Mouse (Mus musculus) heart, embryonic 15.5 days (tissue): ENCODE results near the gene Dnah9. TPM values are rescaled to one million over a fixed set of nuclear protein-coding genes. Genes with fewer than 3 reads are reported as not detected.

Experiments used
- ATAC-seq: fragments of 200-750 bp; cut with Nextera tagmentation; replicated peaks from 2 replicates; pipeline ENCODE4 v1.8.0; 2017; ENCODE audit warnings: low read depth, moderate TSS enrichment; ENCODE audit not compliant: insufficient number of reproducible peaks, insufficient read depth, low FRiP score
- H3K27ac ChIP-seq: fragments of 300-500 bp; sonication (generic); 2 replicates; pipeline ENCODE4 v1.5.1; 2015; ENCODE audit warnings: mild to moderate bottlenecking, inconsistent platforms
- H3K27me3 ChIP-seq: fragments of 300-500 bp; sonication (generic); 2 replicates; pipeline ENCODE4 v1.6.1; 2015; ENCODE audit warnings: inconsistent platforms
- H3K36me3 ChIP-seq: fragments of 300-500 bp; sonication (generic); 2 replicates; pipeline ENCODE4 v1.6.1; 2015; ENCODE audit warnings: mild to moderate bottlenecking, inconsistent platforms
- H3K4me1 ChIP-seq: fragments of 300-500 bp; sonication (generic); replicated peaks from 2 replicates; pipeline ENCODE4 v1.6.1; 2015; ENCODE audit warnings: inconsistent platforms
- H3K4me2 ChIP-seq: fragments of 300-500 bp; sonication (generic); 2 replicates; pipeline ENCODE4 v1.6.1; 2015; ENCODE audit warnings: inconsistent platforms, mild to moderate bottlenecking, moderate library complexity
- H3K4me3 ChIP-seq: fragments of 300-500 bp; sonication (generic); 2 replicates; pipeline ENCODE4 v1.5.1; 2015; ENCODE audit warnings: mild to moderate bottlenecking, inconsistent platforms
- H3K9ac ChIP-seq: fragments of 300-500 bp; sonication (generic); 2 replicates; pipeline ENCODE4 v1.6.1; 2015; ENCODE audit warnings: mild to moderate bottlenecking, inconsistent platforms
- H3K9me3 ChIP-seq: fragments of 300-500 bp; sonication (generic); replicated peaks from 2 replicates; pipeline ENCODE4 v1.6.1; 2016; ENCODE audit warnings: inconsistent platforms
- WGBS: fragments of 180-500 bp; shearing (Covaris S2); methylation state at CpG from one replicate; pipeline ENCODE4 v1.1.7; 2015; ENCODE audit warnings: mixed read lengths; 5-methylcytosine and 5-hydroxymethylcytosine counted together
- polyA plus RNA-seq: library from polyadenylated mRNA; unstranded; fragments of >200 nt; fragmentation: Nextera tagmentation; extraction: Ambion mirVana; gene quantifications from 2 replicates; pipeline ENCODE4 v1.2.1, GENCODE M21; 2015

Dnah9 gene
- polyA plus RNA-seq, 1 experiment from 2014 or later = 0.14 TPM

DNA sequence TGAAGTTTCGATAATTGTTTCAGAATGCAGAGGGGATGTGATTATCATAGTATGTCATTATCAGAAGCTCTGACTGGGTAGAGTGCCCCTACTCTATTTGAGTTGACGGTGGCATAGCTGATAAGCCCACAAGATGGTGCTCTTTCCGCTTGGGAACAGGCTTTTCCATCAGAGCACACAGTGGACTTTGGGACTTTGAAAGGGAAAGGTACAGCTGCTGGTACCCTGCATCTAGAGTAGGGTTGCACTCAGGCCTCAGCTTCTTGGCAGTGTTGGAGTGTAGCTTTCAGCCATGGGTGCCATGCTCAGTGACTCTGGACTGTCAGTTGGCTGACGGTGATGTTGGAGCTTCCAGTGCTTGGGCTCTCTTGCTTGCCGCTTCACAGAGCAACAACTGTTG, 348.1 kb downstream of the Dnah9 start:
- Histone ChIP-seq H3K4me1 (peaks cover 6% of the 10 kb centered on the region; the same call in 1 of the 2 replicates), H3K36me3 (peaks cover 43% of the 10 kb centered on the region), H3K27me3 (no peaks in the 10 kb centered on the region), H3K4me3 (no peak overlapping the region), H3K9ac (no peak overlapping the region), H3K27ac (no peak overlapping the region), H3K4me2 (no peak overlapping the region), H3K9me3 (no peaks in the 10 kb centered on the region)
- no peak for ATAC-seq
- WGBS = 65% methylated on average over 5 of the region's 5 CpGs

DNA sequence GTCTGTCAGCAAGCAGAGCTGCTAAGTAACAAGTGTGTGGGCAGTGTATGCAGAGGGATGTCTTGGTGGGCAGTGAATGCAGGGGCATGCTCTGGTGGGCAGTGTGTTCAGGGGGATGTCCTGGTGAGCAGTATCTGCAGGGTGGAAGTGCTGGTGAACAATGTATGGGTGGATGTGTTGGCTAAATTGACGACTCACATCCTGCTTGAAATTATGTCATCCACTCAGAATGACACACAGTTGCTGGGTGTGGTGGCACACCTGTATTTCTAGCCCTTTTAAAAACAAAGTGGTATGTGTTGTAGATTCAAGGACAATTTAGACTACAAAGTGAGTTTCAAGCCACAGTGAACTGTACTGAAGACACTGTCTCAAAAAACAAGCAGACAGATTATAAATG, 350.2 kb downstream of the Dnah9 start:
- WGBS = 68% methylated on average over 1 of the region's 1 CpGs
- H3K9ac ChIP-seq = no peak overlapping the region
- no peak overlapping the region for H3K4me3 ChIP-seq
- no peaks in the 10 kb centered on the region for H3K27me3 ChIP-seq
- peaks cover 6% of the 10 kb centered on the region; the same call in 1 of the 2 replicates for H3K4me1 ChIP-seq
- H3K4me2 ChIP-seq = no peak overlapping the region
- no peaks in the 10 kb centered on the region for H3K9me3 ChIP-seq
- peaks cover 45% of the 10 kb centered on the region for H3K36me3 ChIP-seq
- no peak for ATAC-seq
- no peak overlapping the region for H3K27ac ChIP-seq

DNA sequence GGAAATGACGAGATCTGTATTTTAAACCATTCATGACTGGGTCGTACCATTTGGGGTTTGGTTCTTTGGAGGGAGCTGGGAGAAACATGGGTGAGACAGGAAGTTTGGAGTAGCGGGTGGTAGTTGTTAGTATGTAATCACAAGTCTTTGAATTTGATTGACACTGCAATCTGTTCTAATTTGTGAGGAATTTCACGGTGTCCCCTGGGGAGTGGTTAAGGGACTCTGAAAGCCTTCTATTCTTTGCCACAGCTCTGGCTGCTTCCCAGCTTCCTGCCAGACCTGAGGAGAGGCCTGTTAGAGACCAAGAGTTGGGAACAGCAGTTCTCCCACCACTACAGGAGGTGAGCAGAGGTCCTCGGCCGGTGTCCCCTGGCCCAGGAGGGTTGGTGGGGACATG, 352.1 kb downstream of the Dnah9 start:
- H3K27me3 ChIP-seq = no peaks in the 10 kb centered on the region
- H3K27ac ChIP-seq = no peak overlapping the region
- 60% methylated on average over 6 of the region's 6 CpGs for WGBS
- H3K4me3 ChIP-seq = no peak overlapping the region
- no peak overlapping the region for H3K4me2 ChIP-seq
- peaks cover 29% of the 10 kb centered on the region; the same call in 1 of the 2 replicates for H3K36me3 ChIP-seq
- no peak overlapping the region for H3K9ac ChIP-seq
- no peak for ATAC-seq
- no peaks in the 10 kb centered on the region for H3K9me3 ChIP-seq
- H3K4me1 ChIP-seq = peaks cover 6% of the 10 kb centered on the region

DNA sequence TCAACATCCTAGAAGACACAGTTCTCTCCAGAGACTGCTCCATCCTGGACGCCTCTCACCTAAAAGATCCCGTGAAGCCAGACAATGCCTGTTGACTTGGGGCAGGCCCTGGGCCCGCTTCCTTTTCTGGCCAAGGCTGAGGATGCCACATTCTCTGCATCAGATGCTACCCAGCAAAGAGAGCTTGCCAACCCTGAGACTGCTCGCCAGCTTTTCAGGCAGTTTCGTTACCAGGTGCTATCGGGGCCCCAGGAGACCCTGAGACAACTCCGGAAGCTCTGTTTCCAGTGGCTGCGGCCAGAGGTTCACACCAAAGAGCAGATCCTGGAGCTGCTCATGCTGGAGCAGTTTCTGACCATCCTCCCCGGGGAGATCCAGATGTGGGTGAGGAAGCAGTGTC, 354.0 kb downstream of the Dnah9 start:
- Histone ChIP-seq H3K27ac (no peak overlapping the region), H3K36me3 (peaks cover 26% of the 10 kb centered on the region; the same call in 1 of the 2 replicates), H3K4me1 (peaks cover 6% of the 10 kb centered on the region), H3K4me2 (no peak overlapping the region), H3K27me3 (no peaks in the 10 kb centered on the region), H3K9ac (no peak overlapping the region), H3K4me3 (no peak overlapping the region), H3K9me3 (no peaks in the 10 kb centered on the region)
- no peak for ATAC-seq
- WGBS = 91% methylated on average over 9 of the region's 9 CpGs

DNA sequence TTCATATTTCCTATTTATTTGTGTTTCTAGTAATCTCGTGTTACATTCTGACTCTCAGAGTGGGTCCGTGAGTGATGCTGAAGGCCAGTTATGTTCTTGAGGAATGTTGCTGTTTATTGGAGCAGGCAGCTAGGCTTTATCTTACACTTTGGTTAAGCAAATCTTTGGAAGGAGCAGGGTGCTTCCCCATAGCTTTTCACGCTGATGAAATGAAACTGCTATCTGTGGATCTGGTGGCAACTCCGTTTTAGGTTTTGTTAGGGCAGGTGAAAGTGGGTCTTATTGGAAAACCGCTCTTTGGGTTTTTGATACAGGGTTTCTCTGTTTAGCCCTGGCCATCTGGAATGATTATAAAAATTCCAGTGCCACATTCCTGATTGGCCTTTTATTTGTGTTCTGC, 356.3 kb downstream of the Dnah9 start:
- no peaks in the 10 kb centered on the region for H3K9me3 ChIP-seq
- no peaks in the 10 kb centered on the region for H3K27me3 ChIP-seq
- H3K9ac ChIP-seq = no peak overlapping the region
- no peak overlapping the region for H3K4me2 ChIP-seq
- H3K4me3 ChIP-seq = no peak overlapping the region
- H3K4me1 ChIP-seq = peaks cover 13% of the 10 kb centered on the region
- WGBS = 40% methylated on average over 5 of the region's 5 CpGs
- H3K27ac ChIP-seq = no peak overlapping the region
- H3K36me3 ChIP-seq = peaks cover 21% of the 10 kb centered on the region; the same call in 1 of the 2 replicates
- ATAC-seq = no peak

DNA sequence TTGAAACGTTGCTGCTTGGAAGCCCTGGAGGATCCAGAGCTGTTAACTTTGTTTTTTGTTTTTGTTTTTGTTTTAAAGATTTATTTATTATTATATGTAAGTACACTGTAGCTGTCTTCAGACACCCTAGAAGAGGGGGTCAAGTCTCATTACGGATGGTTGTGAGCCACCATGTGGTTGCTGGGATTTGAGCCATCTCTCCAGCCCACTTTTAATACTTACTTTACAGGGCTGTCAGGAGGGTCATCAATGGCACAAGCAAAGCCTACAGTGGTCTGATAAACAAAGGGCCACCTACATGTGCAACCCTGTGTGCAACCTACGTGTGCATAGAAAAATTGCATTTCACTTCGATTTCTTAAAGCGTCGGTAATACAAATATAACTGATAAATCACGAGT, 360.8 kb downstream of the Dnah9 start:
- peak overlapping the region; percentile 78 for H3K4me3 ChIP-seq
- H3K27ac ChIP-seq = peak overlapping the region; percentile 88
- WGBS = 41% methylated on average over 7 of the region's 7 CpGs
- H3K9me3 ChIP-seq = no peaks in the 10 kb centered on the region
- H3K4me2 ChIP-seq = peak overlapping the region; percentile 88
- peaks cover 7% of the 10 kb centered on the region for H3K4me1 ChIP-seq
- H3K9ac ChIP-seq = peak overlapping the region; percentile 74
- ATAC-seq = no peak
- H3K27me3 ChIP-seq = no peaks in the 10 kb centered on the region
- no peaks in the 10 kb centered on the region for H3K36me3 ChIP-seq

DNA sequence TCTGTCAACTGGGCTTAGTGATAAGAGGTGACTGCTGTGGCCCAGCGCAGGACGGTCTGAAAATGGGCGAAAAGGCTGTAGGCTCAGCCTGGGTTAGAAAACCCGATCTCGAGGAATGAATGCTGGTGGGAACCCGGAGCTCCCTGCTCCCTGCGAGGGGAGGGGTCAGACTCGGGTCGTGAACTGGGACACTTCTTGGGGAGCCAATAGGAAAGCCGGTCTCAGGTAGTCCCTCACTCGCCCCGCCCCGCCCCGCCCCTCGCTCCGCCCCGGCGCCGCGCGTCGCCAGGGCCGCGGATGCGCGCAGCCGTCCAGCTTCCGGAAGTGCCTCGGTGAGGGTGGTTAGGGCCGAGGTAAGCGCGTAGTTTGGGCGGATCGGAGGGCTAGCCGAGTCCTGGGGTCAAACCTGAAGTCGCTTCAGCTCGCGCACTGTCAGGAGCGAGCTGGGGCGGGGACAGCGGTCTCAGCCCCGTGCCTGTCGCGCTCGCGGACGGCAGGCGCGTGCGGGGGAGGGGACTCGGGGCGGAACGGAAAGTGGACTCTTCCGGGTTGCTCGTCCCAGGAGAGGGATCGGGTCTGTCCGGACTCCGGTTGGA, 361.3 kb downstream of the Dnah9 start, which contains the start of gene Zkscan6:
Gene Zkscan6, plus strand, starts transcription at position 267 of the 596 bp plus-strand sequence.
- ATAC-seq = peak; percentile 97

DNA sequence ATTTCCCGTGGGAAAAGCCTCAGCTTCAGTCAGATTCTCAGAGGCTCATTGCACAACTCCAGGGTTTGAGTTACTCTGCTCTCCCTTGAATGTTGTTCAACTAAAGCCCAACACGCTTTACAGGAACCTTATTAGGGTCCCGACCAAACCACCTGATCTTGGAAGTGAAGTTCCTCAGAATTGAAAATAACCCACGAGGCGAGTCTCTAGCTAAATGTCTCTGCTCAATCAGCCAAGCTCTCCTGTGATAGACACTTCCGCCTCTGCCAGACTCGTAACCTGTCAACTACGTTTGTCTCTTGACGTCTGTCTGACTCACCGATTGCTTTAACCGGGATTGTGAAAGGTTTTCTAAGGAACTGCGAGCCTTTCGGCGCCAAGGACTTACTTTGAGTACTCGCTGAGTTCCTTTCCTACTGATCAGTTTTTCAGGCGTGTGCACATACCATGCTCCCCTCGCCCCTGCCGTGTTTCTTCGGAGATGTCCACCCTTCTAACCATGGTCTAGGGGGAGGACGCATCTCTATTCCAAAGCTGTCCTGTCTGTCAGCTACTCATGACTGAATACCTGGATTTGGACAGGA, 361.9 kb downstream of the Dnah9 start:
- Histone ChIP-seq H3K4me1 (peaks cover 7% of the 10 kb centered on the region), H3K4me3 (peak overlapping the region; percentile 78), H3K27me3 (no peaks in the 10 kb centered on the region), H3K27ac (peak overlapping the region; percentile 88), H3K4me2 (peak overlapping the region; percentile 88), H3K9ac (peak overlapping the region; percentile 65), H3K9me3 (no peaks in the 10 kb centered on the region), H3K36me3 (no peaks in the 10 kb centered on the region)
- ATAC-seq = peak; percentile 11; the same call in 1 of the 2 replicates
- WGBS = under 1% methylated on average over 20 of the region's 20 CpGs

More for the DNA sequence above, 361.3 kb downstream of the Dnah9 start, which contains the start of gene Zkscan6:
- Histone ChIP-seq H3K4me1 (peaks cover 7% of the 10 kb centered on the region), H3K4me3 (peak within 1 kb of the TSS; percentile 78), H3K27ac (peak within 1 kb of the TSS; percentile 88), H3K36me3 (no peaks in the 10 kb centered on the region), H3K9me3 (no peaks in the 10 kb centered on the region), H3K27me3 (no peaks in the 10 kb centered on the region), H3K9ac (peak within 1 kb of the TSS; percentile 74), H3K4me2 (peak within 1 kb of the TSS; percentile 88)
- under 1% methylated on average over 58 of the region's 58 CpGs for WGBS

DNA sequence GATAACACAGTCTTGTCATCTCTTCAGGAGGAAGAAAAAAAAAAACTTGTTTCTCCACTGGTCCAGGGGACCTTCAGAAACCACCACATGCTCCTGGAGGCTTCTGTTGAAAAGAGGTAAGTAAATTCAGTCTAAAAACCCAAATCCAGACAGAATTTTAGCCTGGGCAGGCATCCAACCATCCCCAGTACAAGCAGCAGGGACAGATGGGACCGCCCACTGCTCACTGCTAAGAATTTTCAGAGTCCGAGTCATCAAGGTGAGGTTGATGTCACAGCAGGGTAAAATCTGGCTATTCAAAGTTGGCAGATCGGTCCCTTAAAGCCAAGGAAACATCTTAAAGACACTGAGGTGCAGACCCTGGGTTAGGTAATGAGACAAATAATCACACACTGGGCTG, 366.5 kb downstream of the Dnah9 start:
- Histone ChIP-seq H3K27me3 (no peaks in the 10 kb centered on the region), H3K4me3 (no peak overlapping the region), H3K9ac (no peak overlapping the region), H3K27ac (no peak overlapping the region), H3K4me2 (no peak overlapping the region), H3K36me3 (no peaks in the 10 kb centered on the region), H3K4me1 (no peaks in the 10 kb centered on the region), H3K9me3 (no peaks in the 10 kb centered on the region)
- ATAC-seq = no peak
- 54% methylated on average over 3 of the region's 3 CpGs for WGBS

DNA sequence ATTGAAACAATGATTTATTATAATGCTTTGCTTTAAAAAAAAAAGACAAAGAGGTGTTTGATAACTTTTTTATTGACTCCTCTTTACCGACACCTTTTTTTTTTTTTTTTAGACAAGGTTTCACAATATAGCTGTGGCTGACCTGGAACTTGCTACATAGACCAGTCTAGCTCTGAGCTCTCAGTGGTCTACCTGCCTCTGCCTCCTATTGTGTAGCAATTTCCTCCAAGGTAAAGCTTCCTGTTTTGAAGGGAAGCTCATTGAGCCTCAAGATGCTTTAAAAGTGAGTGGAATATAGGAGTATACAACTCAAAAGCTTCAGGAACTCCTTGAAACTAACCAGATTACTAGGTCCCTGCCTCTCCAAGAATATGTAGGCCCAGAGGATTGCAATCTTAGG, 372.5 kb downstream of the Dnah9 start:
- Histone ChIP-seq H3K36me3 (no peaks in the 10 kb centered on the region), H3K27ac (no peak overlapping the region), H3K4me2 (no peak overlapping the region), H3K4me3 (no peak overlapping the region), H3K4me1 (no peaks in the 10 kb centered on the region), H3K9me3 (no peaks in the 10 kb centered on the region), H3K27me3 (no peaks in the 10 kb centered on the region), H3K9ac (no peak overlapping the region)
- WGBS = 76% methylated on average over 1 of the region's 1 CpGs
- no peak for ATAC-seq

DNA sequence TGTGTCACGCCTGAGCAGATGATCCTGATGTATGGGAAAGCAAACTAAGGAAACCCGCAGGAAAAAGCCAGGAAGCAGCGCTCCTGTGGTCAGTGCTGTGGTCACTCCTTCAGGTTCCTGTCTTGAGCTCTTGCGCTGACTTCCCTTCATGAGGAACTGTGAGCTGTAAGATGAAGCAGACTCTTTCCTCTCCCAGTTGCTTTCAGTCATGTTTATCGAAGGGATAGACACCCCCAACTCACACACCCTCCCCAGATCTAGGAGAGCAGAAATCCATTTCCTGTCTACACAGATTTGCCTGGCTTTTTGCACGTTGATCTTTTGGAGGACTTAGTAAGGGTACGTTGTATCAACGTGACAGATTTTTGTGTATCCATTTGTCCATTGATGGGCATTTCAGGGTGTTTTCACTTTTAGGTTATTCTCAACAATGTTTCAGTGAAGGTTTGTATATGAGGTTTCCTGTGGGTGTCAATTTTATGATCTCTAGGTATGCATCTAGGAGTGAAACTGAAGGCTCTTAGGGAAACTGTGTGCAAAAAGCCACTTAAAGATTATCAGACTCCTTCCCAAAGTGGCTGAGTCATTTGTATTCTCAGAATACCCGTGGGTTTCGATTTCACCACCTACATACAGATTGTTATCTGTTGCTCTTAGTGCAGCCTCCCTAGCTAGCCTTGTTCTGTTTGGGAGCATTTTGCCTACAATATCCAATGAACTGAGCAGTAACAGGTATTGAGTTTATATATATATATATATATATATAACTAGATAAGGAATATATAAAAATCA, 373.7 kb downstream of the Dnah9 start:
- no peaks in the 10 kb centered on the region for H3K9me3 ChIP-seq
- H3K4me2 ChIP-seq = no peak overlapping the region; the same call in 1 of the 2 replicates
- ATAC-seq = no peak
- no peaks in the 10 kb centered on the region for H3K4me1 ChIP-seq
- H3K4me3 ChIP-seq = no peak overlapping the region
- H3K27me3 ChIP-seq = no peaks in the 10 kb centered on the region
- 45% methylated on average over 10 of the region's 10 CpGs for WGBS
- H3K9ac ChIP-seq = no peak overlapping the region
- no peak overlapping the region for H3K27ac ChIP-seq
- no peaks in the 10 kb centered on the region for H3K36me3 ChIP-seq
